Mouse (Mus musculus): ENCODE measurements around the gene Plcb1.

Gene Plcb1

DNA sequence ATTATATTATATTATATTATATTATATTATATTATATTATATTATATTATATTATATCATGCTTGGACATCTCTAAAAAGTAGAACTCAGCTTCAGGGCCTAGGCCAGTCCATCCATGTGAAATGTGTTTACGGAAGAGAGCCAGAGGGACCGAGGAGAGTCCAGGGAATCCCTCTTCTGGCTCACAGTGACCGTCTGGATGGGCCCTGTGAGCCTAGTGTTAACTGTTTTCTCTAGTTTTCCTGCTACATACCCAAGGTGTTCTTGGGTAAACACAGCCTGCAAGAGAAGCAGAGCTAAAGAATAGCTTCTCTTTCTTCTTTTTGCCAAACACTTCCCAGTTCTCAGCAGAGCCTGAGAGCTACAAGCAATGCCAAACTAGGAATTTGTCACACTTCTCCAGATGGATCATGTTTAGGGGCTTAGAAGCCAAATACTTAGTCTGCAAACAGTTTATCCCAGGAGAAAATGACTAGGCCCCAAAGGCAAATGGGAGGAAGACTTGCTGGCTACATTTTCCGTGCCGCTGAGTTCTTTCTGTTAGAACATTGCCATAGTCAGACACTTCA lies 649.2 kb downstream of the Plcb1 start:
- DNase-seq = peak in 1 of 2 experiments; percentile 14

DNA sequence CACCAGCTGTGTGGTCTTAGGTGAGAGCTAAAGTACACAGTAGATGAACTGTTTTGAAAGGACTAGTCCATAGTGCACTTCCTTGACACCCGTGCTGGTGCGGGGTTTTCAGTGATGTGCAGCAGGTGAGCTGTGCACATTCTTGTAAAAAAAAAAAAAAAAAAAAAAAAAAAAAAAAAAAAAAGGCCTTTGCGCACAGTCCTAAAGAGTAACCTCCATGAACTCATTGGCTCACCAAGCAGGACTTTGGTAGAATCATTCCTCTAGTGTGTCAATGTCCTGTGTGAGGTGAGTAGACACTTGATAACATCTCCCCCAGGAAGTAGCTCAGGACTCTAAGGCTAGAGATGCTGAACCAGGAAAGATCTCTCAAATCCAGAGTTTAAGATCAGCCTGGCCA lies 653.2 kb downstream of the Plcb1 start:
- DNase-seq = no peak

DNA sequence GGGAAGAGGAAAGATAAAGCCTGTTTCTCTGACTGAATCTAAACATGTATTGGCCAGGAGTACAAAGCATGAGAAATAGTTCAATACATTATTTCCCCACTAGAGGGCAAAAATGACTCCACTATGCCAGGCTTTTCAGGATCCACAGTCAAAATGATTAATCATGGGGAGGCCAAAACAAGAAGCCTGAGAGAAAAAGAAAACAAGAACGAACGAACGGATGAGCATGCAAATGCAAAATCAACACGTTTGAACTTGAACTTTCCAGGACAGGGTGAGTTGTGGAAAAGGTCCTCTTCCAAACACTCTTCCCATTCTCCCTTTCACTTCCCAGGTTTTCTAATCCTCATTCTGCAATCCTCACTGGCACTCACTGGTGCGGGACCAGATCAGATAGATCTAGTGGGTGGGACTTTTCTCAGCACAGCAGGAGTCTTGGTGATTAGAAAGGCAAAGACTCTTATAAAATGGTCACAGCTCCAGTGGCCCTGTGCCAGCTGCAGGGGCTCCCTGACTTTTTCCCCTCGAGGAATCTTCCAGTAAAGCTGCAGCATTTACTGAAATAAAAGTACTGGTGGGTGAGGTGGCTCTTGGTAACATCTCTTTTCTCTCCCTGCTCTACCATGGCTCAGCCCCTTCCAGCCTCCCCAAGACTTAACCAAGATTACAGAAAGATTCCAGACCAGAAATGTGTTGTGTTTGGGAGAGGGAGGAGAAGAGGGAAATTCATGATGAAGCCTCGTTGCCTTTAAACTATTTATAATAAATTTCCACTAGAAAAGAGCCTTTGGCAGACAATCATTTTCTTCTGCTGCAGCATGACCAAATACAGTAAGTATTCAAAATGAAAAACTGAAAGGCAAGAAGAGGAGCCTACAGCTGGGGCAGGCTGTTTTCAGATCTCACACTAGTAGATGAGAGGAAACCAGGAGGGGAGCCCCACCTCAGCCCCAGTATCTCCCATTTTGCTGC lies 654.0 kb downstream of the Plcb1 start:
- peak; percentile 63 to 76 for DNase-seq

DNA sequence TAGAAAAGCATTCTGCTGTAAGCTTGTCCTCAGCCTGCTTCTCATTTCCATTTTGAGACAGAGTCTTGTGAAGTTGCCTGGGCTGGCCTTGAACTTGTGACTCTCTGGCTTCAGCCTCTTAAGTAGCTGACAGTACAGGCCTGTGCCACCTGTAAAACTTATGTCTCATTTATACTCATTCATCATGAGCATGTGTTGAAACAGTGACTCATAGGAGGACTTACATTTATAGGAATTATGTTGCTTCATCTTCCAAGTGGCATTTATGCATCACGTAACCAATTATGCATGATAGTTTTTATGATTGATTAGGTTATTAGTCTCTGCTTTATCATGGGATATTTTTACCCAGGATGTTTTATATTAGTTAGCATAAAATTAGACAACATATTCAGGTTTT lies 667.7 kb downstream of the Plcb1 start:
- DNase-seq = no peak

DNA sequence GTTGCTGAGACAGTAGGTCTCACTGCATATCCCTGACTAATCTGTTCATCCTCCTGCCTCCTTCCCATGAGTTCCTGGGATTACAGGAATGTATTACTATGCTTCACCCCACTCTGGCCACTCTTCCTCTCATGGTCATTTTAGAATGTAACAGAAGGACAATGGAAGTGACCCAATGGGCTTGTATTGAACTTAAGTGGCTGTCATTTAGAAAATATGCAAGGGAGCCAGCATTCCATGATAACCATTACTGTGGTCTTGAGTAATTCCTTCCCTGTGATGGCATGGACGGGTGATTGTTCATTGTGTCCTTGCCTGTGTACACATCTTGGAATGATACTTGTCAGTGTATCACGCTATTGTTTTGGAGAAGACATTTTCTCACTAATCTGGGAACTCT lies 668.1 kb downstream of the Plcb1 start:
- no peak for DNase-seq

DNA sequence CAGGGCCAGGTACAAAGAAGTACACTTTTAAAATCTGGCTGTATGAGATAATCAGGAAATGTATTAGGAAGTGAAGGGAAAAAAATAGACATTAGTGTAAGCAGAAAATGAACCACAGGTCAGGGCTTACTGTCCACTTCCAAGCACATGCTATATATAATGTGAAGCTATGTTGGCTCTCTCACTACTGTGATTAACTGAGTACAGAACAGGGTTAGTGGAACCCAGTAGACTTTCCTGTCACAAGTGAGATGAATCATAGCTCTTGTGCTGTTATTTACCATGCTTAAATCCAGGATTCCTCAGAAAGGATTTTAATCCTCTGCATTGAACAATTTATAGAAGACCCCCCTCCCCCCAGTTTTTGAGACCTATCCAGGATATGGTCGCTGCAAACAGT lies 668.6 kb downstream of the Plcb1 start:
- no peak for DNase-seq

DNA sequence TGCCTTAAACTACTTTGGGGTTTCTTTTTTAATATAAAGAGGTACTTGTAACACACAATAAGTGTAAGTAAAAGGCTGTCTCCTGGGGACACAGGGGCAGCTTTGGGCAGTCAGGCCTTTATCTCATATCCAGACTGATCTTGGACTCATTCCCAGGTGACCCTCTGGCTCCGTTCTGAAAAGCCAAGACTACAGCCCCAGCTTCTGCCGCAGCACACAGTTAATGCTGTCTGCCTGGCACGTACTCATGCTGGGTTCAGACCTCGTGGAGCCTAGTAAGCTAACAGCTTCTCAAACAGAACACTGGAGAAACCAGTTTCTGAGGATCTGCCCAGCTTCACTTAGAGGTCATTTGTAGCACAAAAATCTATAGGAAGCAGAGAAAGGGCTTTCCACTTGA lies 682.0 kb downstream of the Plcb1 start:
- peak; percentile 82 to 85 for DNase-seq

DNA sequence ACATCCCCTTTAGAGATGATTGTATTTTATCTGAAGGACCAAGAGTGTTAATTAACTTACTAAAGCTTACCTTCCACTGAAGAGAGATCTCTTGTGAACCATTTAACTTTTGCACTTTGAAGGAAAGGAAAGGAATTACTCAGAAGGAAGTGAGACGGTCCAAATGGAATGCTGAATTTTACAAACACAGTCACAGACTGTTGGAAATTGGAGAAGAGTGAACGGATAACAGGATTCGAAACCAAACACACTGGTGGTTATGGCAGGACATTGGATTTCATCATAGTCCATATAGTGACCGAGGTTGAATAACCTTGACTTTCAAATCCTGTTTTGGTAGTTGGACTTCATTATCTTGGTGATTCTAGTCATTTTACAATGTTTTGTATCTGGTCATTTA lies 688.2 kb downstream of the Plcb1 start:
- DNase-seq = no peak

DNA sequence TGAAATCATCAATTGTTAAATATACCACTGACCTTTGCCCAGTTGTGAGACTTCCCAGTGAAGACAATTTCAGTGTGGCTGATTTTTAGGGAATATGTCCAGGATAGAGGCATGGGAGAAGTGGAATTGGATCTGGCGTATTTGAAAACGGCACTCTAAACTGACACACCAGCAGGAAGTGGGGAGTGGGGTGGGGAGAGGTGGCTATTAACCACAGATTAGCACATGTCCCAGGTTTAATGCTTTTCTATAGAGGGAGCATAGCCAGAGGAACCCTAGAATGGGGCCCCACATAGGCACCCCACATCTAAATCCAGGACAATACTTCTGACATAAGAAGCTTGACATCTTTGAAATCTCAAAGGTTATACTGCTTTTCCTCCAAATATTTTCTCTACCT lies 699.4 kb downstream of the Plcb1 start:
- no peak for DNase-seq

DNA sequence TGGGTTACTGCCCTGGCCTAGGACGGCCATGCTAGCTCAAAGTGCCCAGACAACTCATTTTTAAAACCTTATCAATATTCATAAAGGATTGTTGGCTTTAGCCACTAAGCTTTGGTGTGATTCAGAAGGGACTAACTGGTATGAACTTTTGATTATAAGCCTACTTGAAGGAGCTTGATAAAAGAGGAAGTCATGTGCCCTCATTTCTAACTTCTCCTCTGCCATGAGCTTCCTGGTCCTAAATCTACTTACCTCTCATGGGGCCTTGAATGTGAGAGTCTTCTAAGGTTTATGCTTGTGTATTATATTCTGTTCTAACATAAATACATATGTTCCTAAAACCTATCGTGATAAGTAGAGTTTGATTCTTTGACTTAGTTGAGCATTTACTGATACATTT lies 702.4 kb downstream of the Plcb1 start:
- DNase-seq = no peak

DNA sequence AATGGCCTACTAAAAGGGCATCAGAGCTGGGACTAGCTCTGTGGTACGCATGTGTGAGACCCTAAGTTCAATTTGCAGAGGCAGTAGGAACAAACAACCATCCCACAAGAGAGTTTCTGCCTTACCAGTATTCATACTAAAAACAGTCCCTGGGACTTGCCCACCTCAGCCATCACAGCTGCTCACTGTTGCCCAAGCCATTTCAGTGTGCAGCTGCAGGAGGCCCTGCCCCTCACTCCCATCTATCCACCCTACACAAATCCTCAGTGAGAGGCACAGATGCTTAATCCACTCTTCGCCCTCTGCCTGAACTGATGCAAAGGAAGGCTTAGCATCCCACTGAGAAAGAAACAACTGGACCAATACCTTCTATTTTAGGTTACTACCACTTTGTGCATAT lies 703.3 kb downstream of the Plcb1 start:
- no peak for DNase-seq

DNA sequence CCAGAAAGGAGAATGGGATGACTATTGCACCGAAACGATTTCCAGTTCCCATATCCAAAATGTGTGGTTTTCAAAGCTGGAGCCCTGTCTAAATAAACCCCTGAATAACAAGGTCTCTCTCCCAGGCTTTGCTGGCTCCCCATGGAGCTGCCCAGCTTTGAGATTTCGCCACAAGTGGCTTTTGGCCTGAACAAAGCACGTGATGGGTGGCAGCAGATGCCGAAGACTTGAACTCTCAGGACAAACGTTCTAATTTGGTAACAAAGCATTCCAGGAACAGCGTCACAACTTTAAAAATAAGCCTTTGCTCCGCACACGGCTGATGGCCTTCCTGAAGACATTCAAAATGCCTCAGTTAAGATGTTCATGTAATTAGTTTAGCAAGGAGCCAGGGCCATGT lies 706.9 kb downstream of the Plcb1 start:
- no peak for DNase-seq

DNA sequence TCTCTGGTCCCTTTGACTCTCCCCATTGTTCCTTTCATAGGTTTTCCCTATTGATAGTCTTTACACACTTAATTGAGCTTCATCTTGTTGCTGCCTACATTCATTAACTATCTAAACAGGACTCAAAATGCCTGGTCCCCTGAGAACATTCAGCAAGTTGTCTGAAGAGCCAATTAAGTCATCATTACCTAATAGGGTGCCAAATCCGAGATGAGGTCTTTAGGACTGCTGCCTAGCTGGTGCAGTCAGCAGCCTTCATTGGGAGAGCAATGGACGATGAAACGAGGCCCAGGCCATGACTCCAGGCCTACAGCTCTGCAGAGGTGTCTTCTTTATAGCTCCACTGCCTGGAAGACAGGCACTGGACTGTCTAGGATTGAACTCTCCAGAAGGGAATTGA lies 710.7 kb downstream of the Plcb1 start:
- DNase-seq = peak in 1 of 2 experiments; percentile 9

DNA sequence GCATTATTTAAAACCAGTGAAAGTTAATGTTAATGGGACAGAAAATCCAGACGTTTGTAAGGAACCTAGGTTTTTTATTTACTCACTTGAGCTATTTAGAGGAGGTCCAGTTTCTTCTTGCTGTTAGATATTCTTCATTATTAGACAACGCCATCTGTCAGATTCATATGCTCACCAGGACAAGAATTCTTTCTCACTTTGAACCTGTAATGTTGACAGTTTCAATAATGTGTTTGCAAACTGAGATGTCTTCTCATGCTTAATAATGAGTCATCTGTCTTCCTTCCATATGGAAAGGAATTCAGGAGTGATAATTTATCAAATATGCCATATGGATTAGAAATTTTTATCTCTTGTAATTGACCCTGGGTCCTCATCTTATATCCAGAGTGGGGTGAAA lies 711.4 kb downstream of the Plcb1 start:
- DNase-seq = no peak

DNA sequence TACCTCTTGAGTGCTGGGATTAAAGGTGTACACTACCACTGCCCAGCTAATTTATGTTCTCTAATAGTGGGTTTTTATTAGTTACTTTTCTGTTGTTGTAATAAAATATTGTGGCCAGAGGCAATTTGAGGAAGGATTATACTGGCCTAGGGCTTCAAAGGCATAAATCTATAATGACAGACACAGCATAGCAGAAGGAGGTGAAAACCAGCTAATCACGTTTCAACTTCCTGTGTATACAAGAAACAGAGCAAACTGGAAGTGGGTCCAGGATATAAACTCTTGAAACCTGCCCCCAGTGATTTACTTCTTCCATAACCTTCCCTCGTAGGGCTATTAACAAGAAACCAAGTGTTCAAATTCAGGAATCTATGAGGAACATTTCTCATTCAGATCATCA lies 715.0 kb downstream of the Plcb1 start:
- no peak for DNase-seq

DNA sequence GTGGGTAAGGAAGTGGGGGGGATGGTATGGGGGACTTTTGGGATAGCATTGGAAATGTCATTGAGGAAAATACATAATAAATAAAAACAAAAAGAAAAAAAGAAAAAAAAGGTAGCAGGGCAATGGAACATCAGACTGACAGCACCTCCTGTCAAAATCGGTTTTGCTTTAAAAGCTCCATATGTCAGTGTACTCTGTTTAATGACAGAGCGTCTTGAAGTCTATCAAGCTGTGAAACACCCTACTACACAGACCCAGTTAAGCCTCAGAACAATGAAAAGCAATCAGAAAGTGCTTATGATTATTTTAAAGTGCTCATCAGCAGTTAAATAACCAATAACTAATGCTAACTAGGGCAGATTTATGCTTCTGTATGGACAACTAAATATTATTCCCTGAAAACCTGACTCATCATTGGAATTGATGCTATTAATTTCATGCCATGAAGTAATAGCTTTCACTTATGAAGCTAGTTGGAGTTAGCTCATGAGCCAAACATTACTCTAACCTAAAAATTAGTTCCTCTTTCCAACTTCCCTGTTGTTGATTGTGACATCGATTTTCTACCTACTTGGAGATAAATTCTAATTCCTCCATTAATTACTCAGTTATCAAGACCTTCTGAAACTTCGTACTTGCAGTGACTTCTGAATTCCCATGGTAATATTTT lies 717.6 kb downstream of the Plcb1 start:
- DNase-seq = no peak

DNA sequence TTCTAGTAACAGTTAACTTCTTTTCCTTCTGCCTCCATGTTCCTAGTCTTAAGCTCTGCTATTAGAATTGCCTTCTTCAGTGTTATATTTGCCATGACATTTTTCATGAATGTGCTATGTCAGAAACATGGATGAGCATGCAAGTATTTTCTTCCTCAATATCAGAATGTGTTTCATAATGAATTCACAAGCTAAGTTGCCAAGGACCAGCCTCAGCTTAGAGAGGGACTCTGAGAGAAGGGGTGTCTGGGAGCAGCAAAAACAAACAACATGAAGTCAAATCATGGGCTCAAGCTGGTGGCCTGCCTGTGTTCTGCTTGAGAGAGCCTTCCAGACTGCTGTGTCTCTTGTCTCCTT lies 718.1 kb downstream of the Plcb1 start:
- no peak for DNase-seq

DNA sequence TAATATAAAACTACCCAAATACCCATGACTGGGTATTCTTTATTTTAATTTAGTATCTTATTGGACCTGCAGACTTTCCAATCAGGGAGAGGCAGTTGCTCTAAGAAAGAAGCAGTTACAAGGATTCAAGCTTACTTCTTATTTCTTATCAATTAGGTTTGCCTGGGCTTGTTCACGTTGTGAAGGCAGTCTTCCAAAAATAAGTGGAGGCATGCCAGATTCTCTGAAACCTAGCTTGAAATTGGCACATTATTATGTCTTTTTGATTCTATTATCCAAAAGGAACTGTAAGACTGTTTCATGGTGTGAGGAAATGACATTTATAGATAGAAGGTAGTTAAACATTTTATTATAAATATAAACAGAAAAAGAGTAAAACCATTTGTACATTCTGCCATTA lies 721.2 kb downstream of the Plcb1 start:
- peak; percentile 62 to 74 for DNase-seq

DNA sequence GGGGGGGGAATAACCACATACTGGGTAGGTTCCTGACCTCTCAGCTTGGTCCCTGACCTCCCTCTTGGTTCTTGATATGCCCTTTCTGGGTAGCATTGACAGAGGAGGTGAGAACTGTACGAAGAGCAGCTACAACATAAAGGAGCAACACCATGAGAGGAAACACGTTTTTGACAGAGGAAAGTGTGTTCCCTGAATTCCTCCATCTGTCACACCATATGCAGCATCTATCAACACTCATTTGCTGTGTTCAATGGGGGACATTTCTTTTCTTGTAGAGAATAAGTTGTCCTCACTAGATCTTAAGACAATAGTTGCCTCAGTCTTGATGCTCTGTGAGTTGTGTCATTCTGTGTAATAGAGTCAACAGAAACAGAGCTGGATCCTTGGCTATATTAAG lies 733.1 kb downstream of the Plcb1 start:
- no peak for DNase-seq

All from cerebellum, postnatal 10 days (tissue).